Mouse (Mus musculus) kidney, embryonic 15.5 days (tissue): Measurements from ENCODE around the gene Diaph2. TPM values are rescaled to one million over a fixed set of nuclear protein-coding genes. Genes with fewer than 3 reads are reported as not detected.

ENCODE experiments used
- ATAC-seq: fragments of 200-750 bp; cut with Nextera tagmentation; replicated peaks from 2 replicates; pipeline ENCODE4 v1.8.0; 2017; ENCODE audit warnings: moderate TSS enrichment; ENCODE audit not compliant: low FRiP score
- H3K27ac ChIP-seq: fragments of 300-500 bp; sonication (generic); 2 replicates; pipeline ENCODE4 v1.5.1; 2015; ENCODE audit warnings: mild to moderate bottlenecking, inconsistent platforms
- H3K27me3 ChIP-seq: fragments of 300-500 bp; sonication (generic); 2 replicates; pipeline ENCODE4 v1.6.1; 2015; ENCODE audit warnings: inconsistent platforms
- H3K36me3 ChIP-seq: fragments of 300-500 bp; sonication (generic); 2 replicates; pipeline ENCODE4 v1.6.1; 2015; ENCODE audit warnings: inconsistent platforms
- H3K4me1 ChIP-seq: fragments of 300-500 bp; sonication (generic); 2 replicates; pipeline ENCODE4 v1.6.1; 2015; ENCODE audit warnings: inconsistent platforms
- H3K4me2 ChIP-seq: fragments of 300-500 bp; sonication (generic); 2 replicates; pipeline ENCODE4 v1.6.1; 2015; ENCODE audit warnings: moderate library complexity, mild to moderate bottlenecking, inconsistent platforms
- H3K4me3 ChIP-seq: fragments of 300-500 bp; sonication (generic); replicated peaks from 2 replicates; pipeline ENCODE4 v1.5.1; 2015; ENCODE audit warnings: mild to moderate bottlenecking, inconsistent platforms
- H3K9ac ChIP-seq: fragments of 300-500 bp; sonication (generic); 2 replicates; pipeline ENCODE4 v1.6.1; 2015; ENCODE audit warnings: mild to moderate bottlenecking, inconsistent platforms
- H3K9me3 ChIP-seq: fragments of 300-500 bp; sonication (generic); replicated peaks from 2 replicates; pipeline ENCODE4 v1.6.1; 2016; ENCODE audit warnings: inconsistent platforms
- WGBS: fragments of 180-500 bp; shearing (Covaris S2); methylation state at CpG from one replicate; pipeline ENCODE4 v1.1.7; 2015; ENCODE audit warnings: mixed read lengths; 5-methylcytosine and 5-hydroxymethylcytosine counted together
- polyA plus RNA-seq: library from polyadenylated mRNA; unstranded; fragments of >200 nt; fragmentation: Nextera tagmentation; extraction: Ambion mirVana; gene quantifications from 2 replicates; pipeline ENCODE4 v1.2.1, GENCODE M21; 2015

The Diaph2 gene
- 4.7 and 5.1 TPM in 2 replicates for polyA plus RNA-seq

- Histone ChIP-seq H3K27ac (peak within 1 kb of the TSS; percentile 72), H3K9me3 (no peaks in the 10 kb centered on the region), H3K36me3 (no peaks in the 10 kb centered on the region), H3K4me3 (peak within 1 kb of the TSS; percentile 62), H3K9ac (peak within 1 kb of the TSS; percentile 50), H3K4me1 (no peaks in the 10 kb centered on the region), H3K27me3 (no peaks in the 10 kb centered on the region), H3K4me2 (peak within 1 kb of the TSS; percentile 59)
- WGBS: 14% methylated on average over 47 of the region's 49 CpGs
- ATAC-seq: peak; percentile 97
These were observed at the start of gene Diaph2 for GRCm38 (mm10) chrX:129749571-129750061. Diaph2 (plus strand) TSS chrX:129749742.

DNA sequence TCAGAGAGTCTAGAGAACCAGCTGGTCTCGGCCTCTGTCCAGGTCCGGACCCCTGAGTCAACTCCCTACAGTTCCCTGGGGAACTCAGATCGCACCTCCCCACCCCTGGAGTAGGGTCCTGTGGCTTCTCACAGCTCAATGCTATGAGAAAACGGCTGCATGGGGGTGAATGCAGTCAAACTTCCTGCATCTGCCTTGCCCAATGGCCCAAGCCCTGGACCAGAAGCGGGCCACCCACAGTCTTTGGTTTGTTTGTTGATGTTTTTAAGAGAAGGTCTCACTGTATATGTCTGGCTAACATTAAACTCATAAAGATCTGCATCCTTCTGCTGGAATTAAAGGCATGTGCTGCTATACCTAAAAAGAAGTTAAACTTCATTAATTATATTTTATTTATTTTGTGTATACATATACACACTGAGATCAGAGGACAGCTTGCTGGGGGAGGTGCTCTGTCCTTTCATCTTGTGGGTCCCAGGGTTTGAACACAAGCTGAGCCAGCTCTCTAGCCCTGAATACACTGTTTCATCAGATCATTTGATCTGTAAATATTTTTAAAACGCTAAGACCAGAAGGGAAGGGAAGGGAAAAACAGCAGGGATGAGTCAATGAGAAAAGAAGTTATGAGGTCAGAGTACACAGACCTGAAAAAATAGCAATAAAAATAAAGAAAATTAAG, 47.8 kb upstream of the Diaph2 start:
- Histone ChIP-seq H3K27ac (no peak overlapping the region), H3K9ac (no peak overlapping the region), H3K9me3 (no peaks in the 10 kb centered on the region), H3K4me3 (no peak overlapping the region), H3K36me3 (no peaks in the 10 kb centered on the region), H3K4me1 (no peaks in the 10 kb centered on the region), H3K27me3 (no peaks in the 10 kb centered on the region), H3K4me2 (no peak overlapping the region)
- 59% methylated on average over 6 of the region's 6 CpGs for WGBS
- ATAC-seq: no peak

- H3K9me3 ChIP-seq: no peaks in the 10 kb centered on the region
- no peaks in the 10 kb centered on the region for H3K27me3 ChIP-seq
- H3K4me1 ChIP-seq: no peaks in the 10 kb centered on the region
- no peak overlapping the region for H3K4me3 ChIP-seq
- H3K27ac ChIP-seq: no peak overlapping the region
- H3K9ac ChIP-seq: no peak overlapping the region
- no peak overlapping the region for H3K4me2 ChIP-seq
- no peaks in the 10 kb centered on the region for H3K36me3 ChIP-seq
- 0 out of 2 replicates have a peak, but pooled peaks have one; percentile 29 for ATAC-seq
- WGBS: 65% methylated on average over 2 of the region's 2 CpGs
These were observed 39.9 kb upstream of the Diaph2 start for GRCm38 (mm10) chrX:129709656-129710055.

DNA sequence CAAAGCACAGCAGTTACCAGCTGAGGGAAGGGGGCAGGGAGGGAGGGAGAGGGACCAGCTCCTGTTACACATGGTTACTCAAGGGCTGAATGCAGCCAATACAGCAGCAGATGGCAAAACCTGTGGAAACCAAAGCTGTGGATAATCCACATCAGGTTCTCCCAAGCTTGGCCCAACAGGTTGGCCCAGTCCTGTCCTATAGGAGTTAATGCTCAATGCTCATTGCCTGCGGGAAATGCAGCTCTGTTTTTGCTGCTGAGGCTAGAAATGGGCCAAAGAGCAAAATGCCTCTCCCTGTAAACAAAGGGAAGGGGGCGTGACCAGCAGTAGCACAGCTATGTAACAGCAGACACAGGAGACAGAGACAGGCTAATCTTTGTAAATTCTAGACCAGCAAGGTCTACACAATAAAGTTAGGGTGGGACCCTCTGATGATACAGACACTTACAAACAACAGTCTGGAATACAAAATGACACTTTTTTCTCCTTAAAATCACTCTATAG, 20.8 kb upstream of the Diaph2 start:
- Histone ChIP-seq H3K9ac (no peak overlapping the region), H3K9me3 (no peaks in the 10 kb centered on the region), H3K4me3 (no peak overlapping the region), H3K36me3 (no peaks in the 10 kb centered on the region), H3K4me1 (no peaks in the 10 kb centered on the region), H3K27me3 (no peaks in the 10 kb centered on the region), H3K4me2 (no peak overlapping the region), H3K27ac (no peak overlapping the region)
- 47% methylated on average over 2 of the region's 2 CpGs for WGBS
- ATAC-seq: no peak

- Histone ChIP-seq H3K4me3 (no peak overlapping the region), H3K4me2 (no peak overlapping the region), H3K4me1 (no peaks in the 10 kb centered on the region), H3K9ac (no peak overlapping the region), H3K27ac (no peak overlapping the region), H3K9me3 (no peaks in the 10 kb centered on the region), H3K36me3 (no peaks in the 10 kb centered on the region), H3K27me3 (no peaks in the 10 kb centered on the region)
- WGBS: 35% methylated on average over 1 of the region's 1 CpGs
- ATAC-seq: no peak
These were observed 13.0 kb upstream of the Diaph2 start for GRCm38 (mm10) chrX:129736562-129736961.

DNA sequence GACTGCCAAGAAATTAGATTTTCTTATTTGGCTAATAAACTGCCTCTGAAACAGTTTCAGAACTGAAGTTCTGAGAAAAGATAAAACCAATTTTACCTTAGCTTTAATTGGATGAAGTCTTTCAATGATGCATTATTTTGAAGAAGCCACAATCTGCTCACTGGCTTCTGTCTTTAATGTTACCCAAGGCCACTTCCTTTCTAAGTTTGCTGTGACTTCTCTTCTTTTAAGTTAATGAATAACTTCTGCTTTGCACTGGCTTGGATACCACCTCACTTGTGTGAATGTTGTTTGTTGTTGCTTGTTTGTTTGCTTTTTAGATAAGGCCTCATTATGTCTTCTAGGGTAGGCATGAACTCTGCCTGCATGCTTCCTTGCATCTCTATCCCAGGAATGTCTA, 10.3 kb upstream of the Diaph2 start:
- no peak overlapping the region for H3K4me3 ChIP-seq
- H3K4me1 ChIP-seq: no peaks in the 10 kb centered on the region
- H3K9me3 ChIP-seq: no peaks in the 10 kb centered on the region
- H3K9ac ChIP-seq: no peak overlapping the region
- no peak overlapping the region for H3K4me2 ChIP-seq
- no peak overlapping the region for H3K27ac ChIP-seq
- no peak for ATAC-seq
- H3K36me3 ChIP-seq: no peaks in the 10 kb centered on the region
- H3K27me3 ChIP-seq: no peaks in the 10 kb centered on the region

GRCm38 (mm10) chrX:129742981-129743380, 6.6 kb upstream of the Diaph2 start:
- Histone ChIP-seq H3K9ac (no peak overlapping the region), H3K4me2 (no peak overlapping the region), H3K36me3 (no peaks in the 10 kb centered on the region), H3K27ac (no peak overlapping the region), H3K4me1 (no peaks in the 10 kb centered on the region), H3K27me3 (no peaks in the 10 kb centered on the region), H3K9me3 (no peaks in the 10 kb centered on the region), H3K4me3 (no peak overlapping the region)
- no peak for ATAC-seq
- 81% methylated on average over 3 of the region's 3 CpGs for WGBS

DNA sequence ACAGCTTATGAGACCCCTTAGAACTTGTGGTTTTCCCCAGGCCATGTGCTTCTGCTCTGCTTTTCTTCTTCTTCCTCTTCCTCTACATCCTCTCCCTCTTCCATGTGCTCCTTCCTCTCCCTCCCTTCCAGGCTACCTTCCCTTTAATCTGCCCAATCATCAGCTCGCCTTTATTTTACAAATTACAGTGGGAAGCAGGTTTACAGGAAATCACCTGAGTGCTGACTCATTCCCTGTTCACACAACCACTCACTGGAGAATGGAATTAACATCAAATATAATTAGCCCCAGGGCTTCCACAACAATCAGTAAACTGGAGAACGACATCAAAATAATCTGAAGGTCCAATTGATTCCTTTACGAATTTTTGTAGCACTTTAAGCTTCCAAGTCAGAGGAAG, 3.6 kb upstream of the Diaph2 start:
- Histone ChIP-seq H3K27me3 (no peaks in the 10 kb centered on the region), H3K36me3 (no peaks in the 10 kb centered on the region), H3K27ac (no peak overlapping the region), H3K4me1 (no peaks in the 10 kb centered on the region), H3K4me2 (no peak overlapping the region), H3K9ac (no peak overlapping the region), H3K9me3 (no peaks in the 10 kb centered on the region), H3K4me3 (no peak overlapping the region)
- WGBS: 73% methylated on average over 3 of the region's 3 CpGs
- ATAC-seq: no peak

DNA sequence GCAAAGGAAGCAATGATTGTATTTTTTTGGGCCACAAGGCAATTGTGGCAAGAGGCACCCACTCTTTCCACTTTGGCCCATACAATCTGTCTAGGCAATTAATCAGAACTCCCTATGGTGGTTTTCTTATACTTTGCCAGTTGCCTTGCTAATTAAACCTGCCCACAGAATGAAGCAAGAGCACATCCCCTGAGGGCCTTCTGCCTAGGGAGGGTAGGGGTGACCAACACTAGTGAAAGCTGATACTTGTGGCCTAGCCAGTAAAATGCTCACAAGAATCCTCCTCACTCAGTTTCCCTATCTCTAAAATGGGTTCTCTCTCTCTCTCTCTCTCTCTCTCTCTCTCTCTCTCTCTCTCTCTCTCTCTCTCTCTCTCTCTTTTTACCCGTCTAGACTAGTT, 440 bp upstream of the Diaph2 start:
- ATAC-seq: no peak
- 20% methylated on average over 1 of the region's 1 CpGs for WGBS

DNA sequence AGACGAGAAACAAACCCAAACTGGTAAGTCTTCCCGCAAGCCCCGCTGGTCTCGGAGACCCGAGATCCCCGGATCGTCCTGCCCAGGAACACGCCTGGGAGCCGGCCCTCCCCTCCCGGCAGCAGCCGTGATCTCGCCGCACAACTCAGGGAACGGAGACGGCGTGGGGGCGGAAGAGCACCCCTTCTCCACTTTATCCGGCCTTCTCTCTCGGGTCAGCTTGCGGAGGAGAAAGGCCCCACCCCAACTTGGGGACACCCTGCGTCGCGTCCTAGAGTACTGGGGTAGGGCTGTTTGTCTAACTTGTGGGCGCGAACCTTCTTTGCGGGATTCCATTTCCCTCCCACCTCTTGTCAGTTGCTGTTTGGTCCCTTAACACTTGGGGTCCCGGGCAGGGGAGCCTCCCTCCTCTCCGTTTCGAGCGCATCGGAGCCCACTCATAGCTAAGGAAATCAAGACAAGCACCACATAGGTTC, 590 bp downstream of the Diaph2 start:
- no peaks in the 10 kb centered on the region for H3K27me3 ChIP-seq
- peak overlapping the region; percentile 72 for H3K27ac ChIP-seq
- H3K4me2 ChIP-seq: peak overlapping the region; percentile 59
- no peaks in the 10 kb centered on the region for H3K9me3 ChIP-seq
- H3K4me3 ChIP-seq: peak overlapping the region; percentile 62
- ATAC-seq: peak; percentile 76
- 28% methylated on average over 31 of the region's 31 CpGs for WGBS
- H3K9ac ChIP-seq: peak overlapping the region; percentile 50
- no peaks in the 10 kb centered on the region for H3K4me1 ChIP-seq
- no peaks in the 10 kb centered on the region for H3K36me3 ChIP-seq

More for the DNA sequence above, 440 bp upstream of the Diaph2 start:
- Histone ChIP-seq H3K9me3 (no peaks in the 10 kb centered on the region), H3K4me2 (peak overlapping the region; percentile 59), H3K27me3 (no peaks in the 10 kb centered on the region), H3K4me3 (peak overlapping the region; percentile 62), H3K9ac (no peak overlapping the region), H3K4me1 (no peaks in the 10 kb centered on the region), H3K27ac (no peak overlapping the region), H3K36me3 (no peaks in the 10 kb centered on the region)

GRCm38 (mm10) chrX:129750606-129751005, 1.1 kb downstream of the Diaph2 start:
- Histone ChIP-seq H3K4me2 (peak overlapping the region; percentile 59), H3K9me3 (no peaks in the 10 kb centered on the region), H3K4me1 (no peaks in the 10 kb centered on the region), H3K27me3 (no peaks in the 10 kb centered on the region), H3K4me3 (peak overlapping the region; percentile 62), H3K27ac (0 out of 2 replicates have a peak overlapping the region, but pooled peaks have one; percentile 72), H3K9ac (peak overlapping the region; percentile 50), H3K36me3 (no peaks in the 10 kb centered on the region)
- 11% methylated on average over 6 of the region's 6 CpGs for WGBS
- no peak for ATAC-seq

DNA sequence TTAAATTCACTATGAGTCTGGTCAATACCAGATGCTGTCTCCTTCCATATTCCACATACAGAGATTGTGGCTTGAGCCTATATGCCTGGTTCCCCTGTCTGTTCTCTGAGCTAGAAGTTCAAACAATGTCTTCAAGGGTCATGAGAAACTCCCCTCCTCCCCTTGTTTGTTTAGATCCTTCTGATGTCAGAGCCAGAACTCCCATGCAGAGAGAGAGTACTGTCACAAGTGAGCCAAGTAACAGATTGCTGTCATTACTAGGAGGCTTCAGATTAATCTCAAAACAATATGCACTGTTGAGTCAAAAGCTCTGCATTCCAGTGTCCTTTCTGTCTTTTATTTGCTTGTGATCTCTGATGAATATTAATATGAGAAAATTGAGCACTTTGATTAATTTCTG, 7.1 kb downstream of the Diaph2 start:
- H3K4me1 ChIP-seq: no peaks in the 10 kb centered on the region
- no peak for ATAC-seq
- H3K9ac ChIP-seq: no peak overlapping the region
- no peaks in the 10 kb centered on the region for H3K9me3 ChIP-seq
- H3K4me3 ChIP-seq: no peak overlapping the region
- H3K36me3 ChIP-seq: no peaks in the 10 kb centered on the region
- no peak overlapping the region for H3K4me2 ChIP-seq
- H3K27me3 ChIP-seq: no peaks in the 10 kb centered on the region
- H3K27ac ChIP-seq: no peak overlapping the region
